13 mouse cellular contexts compared by ENCODE assay signal in the genomic region with DNA sequence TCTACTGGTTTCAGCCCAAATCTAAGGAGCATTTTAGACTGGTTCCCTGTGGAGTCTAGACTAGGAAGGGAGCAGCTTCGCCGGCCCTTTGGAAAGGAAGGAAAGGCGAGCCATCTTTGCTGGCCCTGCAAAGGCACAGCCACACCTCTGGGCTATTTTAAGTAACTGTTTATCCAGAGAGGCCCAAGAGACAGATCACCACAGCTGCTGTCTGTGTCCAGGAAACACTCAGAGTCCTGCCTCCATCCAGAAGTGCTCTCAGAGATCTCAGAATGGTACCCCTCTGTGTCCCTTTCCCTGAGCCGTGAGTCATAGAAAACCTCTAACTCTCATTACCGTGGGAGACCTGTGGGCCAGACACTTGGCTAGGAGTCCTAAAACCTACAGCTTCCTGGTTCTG. TPM values are rescaled to one million over a fixed set of nuclear protein-coding genes. Genes with fewer than 3 reads are reported as not detected.
A peak's percentile ranks its signal among the peaks of the same experiment; 100 is the strongest.
DNase-seq lines count a peak whose midpoint lies in the region; ATAC-seq and TF ChIP-seq lines count a peak whose summit lies in the region.
"Had no signal": no experiment of that assay in that cellular context is flagged by ENCODE, and none has a peak within 500 bp of the region (broad histone marks: within the 10 kb centered on the region; RNA-seq: fewer than 3 reads in every experiment).

No protein-coding gene starts in this region.

- 0 out of 2 replicates have a peak overlapping the region, but pooled peaks have one; percentile 33 for H3K9ac ChIP-seq in intestine, embryonic 16.5 days (ENCODE audit: low read depth, low read length)
- H3K9ac ChIP-seq in stomach, embryonic 14.5 days (replicated peaks; ENCODE audit: low read depth, low read length), result no peak overlapping the region
- no peak overlapping the region for H3K9ac ChIP-seq in forebrain, embryonic 16.5 days (replicated peaks; ENCODE audit: low read depth, low read length)
- H3K9ac ChIP-seq: forebrain, postnatal 0 days had no signal

- ATAC-seq in intestine, embryonic 16.5 days, result peak; percentile 22; the same call in 1 of the 2 replicates
- ATAC-seq in stomach, embryonic 14.5 days (ENCODE audit: insufficient number of reproducible peaks, insufficient read depth, low FRiP score, low read depth), result no peak
- no peak for ATAC-seq in forebrain, embryonic 16.5 days
- ATAC-seq in frontal cortex, adult (ENCODE audit: low TSS enrichment), result no peak
- ATAC-seq: forebrain, postnatal 0 days had no signal

- H3K9me3 ChIP-seq in intestine, embryonic 16.5 days (ENCODE audit: control insufficient read depth, low read length), result no peaks in the 10 kb centered on the region
- H3K9me3 ChIP-seq in stomach, embryonic 14.5 days (ENCODE audit: control insufficient read depth, low read depth, low read length), result no peaks in the 10 kb centered on the region
- no peaks in the 10 kb centered on the region for H3K9me3 ChIP-seq in forebrain, embryonic 16.5 days (ENCODE audit: control insufficient read depth, low read length)

- H3K27me3 ChIP-seq in intestine, embryonic 16.5 days (replicated peaks; ENCODE audit: control insufficient read depth, insufficient read depth, low read length), result no peaks in the 10 kb centered on the region
- no peaks in the 10 kb centered on the region for H3K27me3 ChIP-seq in stomach, embryonic 14.5 days (ENCODE audit: control insufficient read depth, insufficient read depth, low read length)
- H3K27me3 ChIP-seq in forebrain, embryonic 16.5 days (replicated peaks; ENCODE audit: control insufficient read depth, insufficient read depth, low read length), result no peaks in the 10 kb centered on the region

- no peaks in the 10 kb centered on the region for H3K36me3 ChIP-seq in intestine, embryonic 16.5 days (ENCODE audit: control insufficient read depth, insufficient read depth, low read length)
- no peaks in the 10 kb centered on the region for H3K36me3 ChIP-seq in stomach, embryonic 14.5 days (ENCODE audit: control insufficient read depth, insufficient read depth, low read length)
- H3K36me3 ChIP-seq in forebrain, embryonic 16.5 days (ENCODE audit: control insufficient read depth, insufficient read depth), result no peaks in the 10 kb centered on the region

- WGBS in lung, adult 2 months, result 23% methylated on average over 5 of the region's 5 CpGs
- 22% methylated on average over 5 of the region's 5 CpGs for WGBS in intestine, embryonic 16.5 days
- WGBS in stomach, embryonic 14.5 days, result 12% methylated on average over 5 of the region's 5 CpGs
- 70% methylated on average over 5 of the region's 5 CpGs for WGBS in forebrain, embryonic 16.5 days

- no peak overlapping the region for H3K4me3 ChIP-seq in lung, adult 2 months (replicated peaks; ENCODE audit: extremely low read depth, low read depth, low read length)
- H3K4me3 ChIP-seq in intestine, embryonic 16.5 days (ENCODE audit: low read length), result no peak overlapping the region
- no peak overlapping the region for H3K4me3 ChIP-seq in stomach, embryonic 14.5 days (ENCODE audit: low read depth, low read length)
- H3K4me3 ChIP-seq in forebrain, embryonic 16.5 days (replicated peaks; ENCODE audit: low read length), result no peak overlapping the region

- H3K4me2 ChIP-seq in intestine, embryonic 16.5 days (ENCODE audit: low read depth, low read length), result no peak overlapping the region; the same call in 1 of the 2 replicates
- H3K4me2 ChIP-seq in stomach, embryonic 14.5 days (replicated peaks; ENCODE audit: low read depth, low read length), result no peak overlapping the region
- H3K4me2 ChIP-seq in forebrain, embryonic 16.5 days (ENCODE audit: low read length), result no peak overlapping the region

- H3K27ac ChIP-seq in intestine, embryonic 16.5 days (ENCODE audit: low read length), result peak overlapping the region; percentile 85
- peak overlapping the region; percentile 64; the same call in 1 of the 2 replicates for H3K27ac ChIP-seq in stomach, embryonic 14.5 days (ENCODE audit: low read length)
- H3K27ac ChIP-seq in forebrain, embryonic 16.5 days (ENCODE audit: low read length), result no peak overlapping the region

- no peak for DNase-seq in lung, adult 2 months
- no peak for DNase-seq in lung, postnatal 25 days (ENCODE audit: low spot score)
- DNase-seq in heart, adult 8-10 months (ENCODE audit: low spot score), result peak; percentile 69
- DNase-seq: adrenal gland, postnatal 36 days; cerebellum, postnatal 10 days; forebrain, postnatal 0 days; kidney, adult 11 months had no signal

- H3K4me1 ChIP-seq in lung, adult 2 months (ENCODE audit: control insufficient read depth, insufficient read depth, low read length), result peaks cover 12% of the 10 kb centered on the region
- peaks cover 76% of the 10 kb centered on the region for H3K4me1 ChIP-seq in intestine, embryonic 16.5 days (ENCODE audit: control insufficient read depth, insufficient read depth, low read length)
- peaks cover 38% of the 10 kb centered on the region for H3K4me1 ChIP-seq in stomach, embryonic 14.5 days (ENCODE audit: control insufficient read depth, insufficient read depth, low read length)
- H3K4me1 ChIP-seq in forebrain, embryonic 16.5 days (replicated peaks; ENCODE audit: control insufficient read depth, insufficient read depth, low read length), result peaks cover 10% of the 10 kb centered on the region

- no peak for TF ChIP-seq CTCF in lung, adult 2 months (IDR thresholded peaks at IDR 0.05; ENCODE audit: insufficient read depth, low read length)

- 0 out of 2 replicates have a peak, but pooled peaks have one; percentile 9 for TF ChIP-seq POLR2A in lung, adult 2 months (IDR thresholded peaks at IDR 0.05; ENCODE audit: borderline replicate concordance, extremely low read depth, low read depth, low read length)

RNA-seq across cellular contexts. Expression of gene Apobec2, which starts 2.3 kb away (rescaled TPM):
- polyA plus RNA-seq in lung, adult 2 months (2012; rRNA removed), result 1.7 and 39.9 TPM in 2 replicates
- total RNA-seq in heart, adult 8-10 months (2022), result 100 to 1,000 TPM; 239 to 263 (median 259) TPM
- 4.6 and 5.4 TPM in 2 replicates for polyA plus RNA-seq in intestine, embryonic 16.5 days (2015; fragmentation: Nextera tagmentation; extraction: Ambion mirVana)
- polyA plus RNA-seq in stomach, embryonic 14.5 days (2014; fragmentation: Nextera tagmentation; extraction: Ambion mirVana), result 2.9 and 3.5 TPM in 2 replicates
- polyA plus RNA-seq in forebrain, embryonic 16.5 days (2015; fragmentation: Nextera tagmentation; extraction: Ambion mirVana), result 0.29 and 0.43 TPM in 2 replicates
- total RNA-seq: left cerebral cortex, postnatal 36 days; monocyte, adult 5-6 weeks had no signal

RNA-seq across cellular contexts. Expression of gene Oard1, which starts 20.6 kb away (rescaled TPM):
- polyA plus RNA-seq in lung, adult 2 months (2012; rRNA removed), result 6.7 and 11.9 TPM in 2 replicates
- 10 to 100 TPM; 16.3 to 24.2 (median 22.1) TPM for total RNA-seq in heart, adult 8-10 months (2022)
- polyA plus RNA-seq in intestine, embryonic 16.5 days (2015; fragmentation: Nextera tagmentation; extraction: Ambion mirVana), result 62.7 and 70.6 TPM in 2 replicates
- polyA plus RNA-seq in stomach, embryonic 14.5 days (2014; fragmentation: Nextera tagmentation; extraction: Ambion mirVana), result 62.8 and 67.4 TPM in 2 replicates
- 49.1 and 54.5 TPM in 2 replicates for polyA plus RNA-seq in forebrain, embryonic 16.5 days (2015; fragmentation: Nextera tagmentation; extraction: Ambion mirVana)

RNA-seq across cellular contexts. Expression of gene Nfya, which starts 20.7 kb away (rescaled TPM):
- 64.4 and 82.6 TPM in 2 replicates for polyA plus RNA-seq in lung, adult 2 months (2012; rRNA removed)
- 10 to 100 TPM; 10.8 to 19.7 (median 15.5) TPM for total RNA-seq in heart, adult 8-10 months (2022)
- polyA plus RNA-seq in intestine, embryonic 16.5 days (2015; fragmentation: Nextera tagmentation; extraction: Ambion mirVana), result 9.3 and 10.8 TPM in 2 replicates
- 24.1 and 26.5 TPM in 2 replicates for polyA plus RNA-seq in stomach, embryonic 14.5 days (2014; fragmentation: Nextera tagmentation; extraction: Ambion mirVana)
- 19.7 and 21.8 TPM in 2 replicates for polyA plus RNA-seq in forebrain, embryonic 16.5 days (2015; fragmentation: Nextera tagmentation; extraction: Ambion mirVana)

RNA-seq across cellular contexts. Expression of gene Tspo2, which starts 20.9 kb away (rescaled TPM):
- 0.24 and 1.3 TPM in 2 replicates for polyA plus RNA-seq in lung, adult 2 months (2012; rRNA removed)
- not detected for total RNA-seq in heart, adult 8-10 months (2022)
- polyA plus RNA-seq in intestine, embryonic 16.5 days (2015; fragmentation: Nextera tagmentation; extraction: Ambion mirVana), result 4.5 and 4.7 TPM in 2 replicates
- polyA plus RNA-seq in stomach, embryonic 14.5 days (2014; fragmentation: Nextera tagmentation; extraction: Ambion mirVana), result 0.82 and 1.5 TPM in 2 replicates
- 2.0 and 2.5 TPM in 2 replicates for polyA plus RNA-seq in forebrain, embryonic 16.5 days (2015; fragmentation: Nextera tagmentation; extraction: Ambion mirVana)
- total RNA-seq: adrenal gland, postnatal 36 days; forebrain, postnatal 0 days; left cerebral cortex, postnatal 36 days had no signal

RNA-seq across cellular contexts. Expression of gene Unc5cl, which starts 24.3 kb away (rescaled TPM):
- 0.85 and 1.1 TPM in 2 replicates for polyA plus RNA-seq in lung, adult 2 months (2012; rRNA removed)
- not detected for total RNA-seq in heart, adult 8-10 months (2022)
- polyA plus RNA-seq in intestine, embryonic 16.5 days (2015; fragmentation: Nextera tagmentation; extraction: Ambion mirVana), result 47.2 and 49.3 TPM in 2 replicates
- 11.6 and 12.5 TPM in 2 replicates for polyA plus RNA-seq in stomach, embryonic 14.5 days (2014; fragmentation: Nextera tagmentation; extraction: Ambion mirVana)
- polyA plus RNA-seq in forebrain, embryonic 16.5 days (2015; fragmentation: Nextera tagmentation; extraction: Ambion mirVana), result 0.19 TPM in 1 of 2 replicates, not detected in the other
- total RNA-seq: adrenal gland, postnatal 36 days; forebrain, postnatal 0 days had no signal
